Comparison of ENCODE assay signal across 8 mouse cellular contexts in the genomic region with DNA sequence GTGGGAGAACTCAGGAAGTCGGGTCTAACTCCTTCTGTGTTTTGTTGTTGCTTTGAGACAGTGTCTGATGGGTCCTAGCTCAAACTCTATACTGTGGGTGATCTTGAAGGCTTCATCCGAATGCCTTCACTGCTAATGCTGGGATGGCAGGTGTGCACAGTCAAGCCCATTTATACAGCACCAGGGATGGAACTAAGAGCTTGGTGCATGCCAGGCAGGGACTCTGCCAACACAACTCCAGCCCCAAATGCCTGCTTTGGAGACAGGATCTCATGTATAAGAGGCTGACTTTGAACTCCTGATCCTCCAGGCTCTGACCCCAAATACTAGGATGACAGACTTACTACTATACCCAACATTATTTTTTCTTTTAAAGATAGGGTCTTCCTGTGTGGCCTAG. TPM values are rescaled to one million over a fixed set of nuclear protein-coding genes. Genes with fewer than 3 reads are reported as not detected.
DNase-seq lines count a peak whose midpoint lies in the region; ATAC-seq and TF ChIP-seq lines count a peak whose summit lies in the region.

No protein-coding gene starts in this region.

- H3K27ac ChIP-seq in kidney, embryonic 15.5 days = peak overlapping the region; percentile 97
- H3K27ac ChIP-seq in cortical plate, adult 2 months (ENCODE audit: insufficient read depth, low read length) = no peak overlapping the region
- H3K27ac ChIP-seq in hindbrain, embryonic 13.5 days = peak overlapping the region; percentile 91; the same call in 1 of the 2 replicates
- peak overlapping the region; percentile 89; the same call in 1 of the 2 replicates for H3K27ac ChIP-seq in midbrain, embryonic 13.5 days

- no peak for TF ChIP-seq POLR2A in cortical plate, adult 2 months (IDR thresholded peaks at IDR 0.05; ENCODE audit: extremely low read depth, insufficient read depth, low read length)

- H3K27me3 ChIP-seq in kidney, embryonic 15.5 days = no peaks in the 10 kb centered on the region
- no peaks in the 10 kb centered on the region for H3K27me3 ChIP-seq in hindbrain, embryonic 13.5 days
- H3K27me3 ChIP-seq in midbrain, embryonic 13.5 days = 0 out of 2 replicates have a peak, but pooled peaks cover 7% of the 10 kb centered on the region

- H3K4me3 ChIP-seq in kidney, embryonic 15.5 days (replicated peaks) = peak overlapping the region; percentile 87
- peak overlapping the region; percentile 66 for H3K4me3 ChIP-seq in cortical plate, adult 2 months (ENCODE audit: insufficient read depth, low read length)
- peak overlapping the region; percentile 71 for H3K4me3 ChIP-seq in hindbrain, embryonic 13.5 days
- peak overlapping the region; percentile 61 for H3K4me3 ChIP-seq in midbrain, embryonic 13.5 days (replicated peaks)

- H3K9me3 ChIP-seq in kidney, embryonic 15.5 days (replicated peaks) = no peaks in the 10 kb centered on the region
- H3K9me3 ChIP-seq in hindbrain, embryonic 13.5 days = no peaks in the 10 kb centered on the region
- H3K9me3 ChIP-seq in midbrain, embryonic 13.5 days = no peaks in the 10 kb centered on the region

- peak overlapping the region; percentile 85 for H3K4me2 ChIP-seq in kidney, embryonic 15.5 days
- peak overlapping the region; percentile 97 for H3K4me2 ChIP-seq in hindbrain, embryonic 13.5 days
- H3K4me2 ChIP-seq in midbrain, embryonic 13.5 days (replicated peaks) = peak overlapping the region; percentile 88

- no peak for TF ChIP-seq CTCF in cortical plate, adult 2 months (IDR thresholded peaks at IDR 0.05; ENCODE audit: extremely low read depth, insufficient read depth, low read length)

- intact Hi-C loops in left cerebral cortex, postnatal 36 days (cut with DNase I) = no loop called here

- no peak for DNase-seq in kidney, postnatal 10 days
- DNase-seq in left cerebral cortex, postnatal 36 days (ENCODE audit: low spot score in 2 of 2) = no peak
- no peak for DNase-seq in adrenal gland, postnatal 10 days
- DNase-seq in natural killer cell, adult 2 months (ENCODE audit: low spot score in 2 of 2) = no peak

- H3K9ac ChIP-seq in kidney, embryonic 15.5 days = peak overlapping the region; percentile 85
- H3K9ac ChIP-seq in hindbrain, embryonic 13.5 days = peak overlapping the region; percentile 82
- peak overlapping the region; percentile 81 for H3K9ac ChIP-seq in midbrain, embryonic 13.5 days (replicated peaks)

- no peak for ATAC-seq in kidney, embryonic 15.5 days (replicated peaks; ENCODE audit: low FRiP score)
- no peak for ATAC-seq in hindbrain, embryonic 13.5 days (ENCODE audit: low FRiP score)
- no peak for ATAC-seq in midbrain, embryonic 13.5 days

- H3K4me1 ChIP-seq in kidney, embryonic 15.5 days = peaks cover 28% of the 10 kb centered on the region
- peaks cover 5% of the 10 kb centered on the region for H3K4me1 ChIP-seq in cortical plate, adult 2 months (ENCODE audit: control insufficient read depth, insufficient read depth, low read length)
- H3K4me1 ChIP-seq in hindbrain, embryonic 13.5 days (replicated peaks) = peaks cover 30% of the 10 kb centered on the region
- H3K4me1 ChIP-seq in midbrain, embryonic 13.5 days (replicated peaks) = peaks cover 35% of the 10 kb centered on the region

- WGBS in kidney, embryonic 15.5 days = 31% methylated on average over 2 of the region's 2 CpGs
- WGBS in hindbrain, embryonic 13.5 days = 46% methylated on average over 2 of the region's 2 CpGs
- WGBS in midbrain, embryonic 13.5 days = 41% methylated on average over 2 of the region's 2 CpGs

- peaks cover 28% of the 10 kb centered on the region for H3K36me3 ChIP-seq in kidney, embryonic 15.5 days
- peaks cover 24% of the 10 kb centered on the region for H3K36me3 ChIP-seq in hindbrain, embryonic 13.5 days
- peaks cover 19% of the 10 kb centered on the region for H3K36me3 ChIP-seq in midbrain, embryonic 13.5 days

RNA-seq across cellular contexts. Expression of gene Ndufs7, which starts 1.1 kb away (rescaled TPM):
- 376 and 387 TPM in 2 replicates for polyA plus RNA-seq in kidney, embryonic 15.5 days (2015; fragmentation: Nextera tagmentation; extraction: Ambion mirVana)
- polyA plus RNA-seq in cortical plate, adult 2 months (2012; rRNA removed) = 417 and 424 TPM in 2 replicates
- 253 and 263 TPM in 2 replicates for polyA plus RNA-seq in hindbrain, embryonic 13.5 days (2015; fragmentation: Nextera tagmentation; extraction: Ambion mirVana)
- 244 and 265 TPM in 2 replicates for polyA plus RNA-seq in midbrain, embryonic 13.5 days (2015; fragmentation: Nextera tagmentation; extraction: Ambion mirVana)
- total RNA-seq in left cerebral cortex, postnatal 36 days (2021) = 100 to 1,000 TPM; 185 to 213 TPM
- total RNA-seq in adrenal gland, postnatal 10 days (2021) = 100 to 1,000 TPM; 470 to 572 TPM

RNA-seq across cellular contexts. Expression of gene Gamt, which starts 10.8 kb away (rescaled TPM):
- polyA plus RNA-seq in kidney, embryonic 15.5 days (2015; fragmentation: Nextera tagmentation; extraction: Ambion mirVana) = 34.2 and 37.0 TPM in 2 replicates
- polyA plus RNA-seq in cortical plate, adult 2 months (2012; rRNA removed) = 43.9 and 59.6 TPM in 2 replicates
- 22.3 and 24.9 TPM in 2 replicates for polyA plus RNA-seq in hindbrain, embryonic 13.5 days (2015; fragmentation: Nextera tagmentation; extraction: Ambion mirVana)
- polyA plus RNA-seq in midbrain, embryonic 13.5 days (2015; fragmentation: Nextera tagmentation; extraction: Ambion mirVana) = 20.9 and 22.3 TPM in 2 replicates
- total RNA-seq in left cerebral cortex, postnatal 36 days (2021) = 10 to 100 TPM; 22.5 to 43.9 TPM
- 100 to 1,000 TPM; 164 to 167 TPM for total RNA-seq in adrenal gland, postnatal 10 days (2021)

RNA-seq across cellular contexts. Expression of gene Dazap1, which starts 11.2 kb away (rescaled TPM):
- polyA plus RNA-seq in kidney, embryonic 15.5 days (2015; fragmentation: Nextera tagmentation; extraction: Ambion mirVana) = 56.3 and 58.5 TPM in 2 replicates
- 65.4 and 70.8 TPM in 2 replicates for polyA plus RNA-seq in cortical plate, adult 2 months (2012; rRNA removed)
- 61.6 and 66.2 TPM in 2 replicates for polyA plus RNA-seq in hindbrain, embryonic 13.5 days (2015; fragmentation: Nextera tagmentation; extraction: Ambion mirVana)
- 62.9 and 66.1 TPM in 2 replicates for polyA plus RNA-seq in midbrain, embryonic 13.5 days (2015; fragmentation: Nextera tagmentation; extraction: Ambion mirVana)
- total RNA-seq in left cerebral cortex, postnatal 36 days (2021) = 10 to 100 TPM; 71.7 to 99.0 TPM
- total RNA-seq in adrenal gland, postnatal 10 days (2021) = 100 to 1,000 TPM in 1 of 2 experiments, 10 to 100 TPM in 1; 93.6 to 121 TPM

RNA-seq across cellular contexts. Expression of gene Mum1, which starts 23.8 kb away (rescaled TPM):
- 74.8 and 75.5 TPM in 2 replicates for polyA plus RNA-seq in kidney, embryonic 15.5 days (2015; fragmentation: Nextera tagmentation; extraction: Ambion mirVana)
- polyA plus RNA-seq in cortical plate, adult 2 months (2012; rRNA removed) = 36.9 and 37.1 TPM in 2 replicates
- polyA plus RNA-seq in hindbrain, embryonic 13.5 days (2015; fragmentation: Nextera tagmentation; extraction: Ambion mirVana) = 47.3 and 49.9 TPM in 2 replicates
- 91.4 and 98.4 TPM in 2 replicates for polyA plus RNA-seq in midbrain, embryonic 13.5 days (2015; fragmentation: Nextera tagmentation; extraction: Ambion mirVana)
- 10 to 100 TPM; 35.9 to 43.8 TPM for total RNA-seq in left cerebral cortex, postnatal 36 days (2021)
- 10 to 100 TPM; 26.5 to 39.2 TPM for total RNA-seq in adrenal gland, postnatal 10 days (2021)

RNA-seq across cellular contexts. Expression of gene Rps15, which starts 42.2 kb away (rescaled TPM):
- 1,002 and 1,019 TPM in 2 replicates for polyA plus RNA-seq in kidney, embryonic 15.5 days (2015; fragmentation: Nextera tagmentation; extraction: Ambion mirVana)
- polyA plus RNA-seq in cortical plate, adult 2 months (2012; rRNA removed) = 2,242 and 2,263 TPM in 2 replicates
- 583 and 598 TPM in 2 replicates for polyA plus RNA-seq in hindbrain, embryonic 13.5 days (2015; fragmentation: Nextera tagmentation; extraction: Ambion mirVana)
- polyA plus RNA-seq in midbrain, embryonic 13.5 days (2015; fragmentation: Nextera tagmentation; extraction: Ambion mirVana) = 631 and 653 TPM in 2 replicates
- total RNA-seq in left cerebral cortex, postnatal 36 days (2021) = 100 to 1,000 TPM; 799 to 946 TPM
- 1,000 to 10,000 TPM; 1,216 to 1,243 TPM for total RNA-seq in adrenal gland, postnatal 10 days (2021)
